Mouse (Mus musculus) embryonic stem cell, embryonic (primary cell): ENCODE data around the gene Hrg.
"Not testable (repeated sequence)": the region's sequence is repeated elsewhere in the genome, so short reads cannot be mapped to it uniquely, and the experiment has no call there.

ENCODE experiments used
- CTCF ChIA-PET, 4 experiments: fragments of 300-600 bp in 2 of 4; fragments of 350-600 bp in 2 of 4; sonication (Branson Sonifier 250); formaldehyde crosslinking; loops; one replicate each; lab custom pipeline; 2022; ENCODE audit warnings: inconsistent platforms in 2 of 4; lab: Charles Lee
- POLR2A ChIA-PET, 4 experiments: fragments of 300-600 bp in 2 of 4; fragments of 350-600 bp in 2 of 4; sonication (Branson Sonifier 250); formaldehyde crosslinking; loops; one replicate each; lab custom pipeline; 2022; ENCODE audit warnings: antibody characterized with exemption in 4 of 4, inconsistent platforms in 1 of 4; lab: Charles Lee

The Hrg gene

DNA sequence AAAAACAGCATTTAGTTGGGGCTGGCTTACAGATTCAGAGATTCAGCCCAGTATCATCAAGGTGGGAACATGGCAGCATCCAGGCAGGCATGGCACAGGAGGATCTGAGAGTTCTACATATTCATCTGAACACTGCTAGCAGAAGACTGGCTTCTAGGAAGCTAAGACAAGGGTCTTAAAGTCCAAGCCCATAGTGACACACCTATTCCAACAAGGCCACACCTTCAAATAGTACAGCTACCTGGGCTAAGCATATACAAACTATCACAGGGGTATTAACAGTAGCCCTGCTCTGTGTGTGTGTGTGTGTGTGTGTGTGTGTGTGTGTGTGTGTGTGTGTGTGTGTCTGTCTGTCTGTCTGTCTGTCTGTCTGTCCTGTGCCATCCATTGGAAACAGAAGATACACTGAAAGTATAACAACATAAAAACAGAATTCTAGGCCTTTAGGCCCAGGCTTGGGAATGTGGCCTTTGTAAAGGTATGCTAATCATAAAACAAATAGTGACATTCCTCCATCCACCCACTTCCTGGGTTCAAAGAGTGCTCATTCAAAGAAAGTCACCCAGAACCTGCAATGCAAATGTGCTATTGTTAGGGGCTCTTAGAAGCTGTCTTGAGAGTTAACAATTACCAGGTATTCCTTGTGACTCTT, 8.9 kb upstream of the Hrg start:
- POLR2A ChIA-PET = interaction anchor here (0.6 to 2.4 kb wide), 15 partner anchors 10 to 158 kb away, joined by 3 to 15 read pairs (median 5); partner anchors contain the start of genes Dnajb11 (in 1 of the 4), Fetub (in 1 of the 4) and Tbccd1 (in 1 of the 4)

DNA sequence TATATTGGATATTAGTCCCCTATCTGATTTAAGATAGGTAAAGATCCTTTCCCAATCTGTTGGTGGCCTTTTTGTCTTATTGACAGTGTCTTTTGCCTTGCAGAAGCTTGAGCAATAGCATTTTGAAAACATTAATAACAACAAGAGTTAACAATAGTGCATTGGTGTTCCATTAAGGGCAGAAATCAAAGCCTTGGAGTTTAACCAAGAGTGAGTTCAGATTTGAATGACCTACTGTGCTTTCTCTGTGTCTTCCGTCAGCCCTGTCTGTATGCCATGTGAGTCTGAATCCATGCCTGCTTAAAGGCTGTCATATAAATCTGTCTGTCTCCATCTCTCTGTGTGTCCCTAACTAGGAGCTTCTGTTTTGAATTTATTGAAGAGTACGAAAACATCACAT, 3.5 kb upstream of the Hrg start:
- CTCF ChIA-PET = no interaction called here
- POLR2A ChIA-PET = no interaction called here

More for the DNA sequence above, 8.9 kb upstream of the Hrg start:
- CTCF ChIA-PET = interaction anchor here in 2 of 4 experiments (0.6 to 0.7 kb wide), 2 partner anchors 207 to 297 kb away, joined by 3 read pairs; no protein-coding TSS in a partner anchor

DNA sequence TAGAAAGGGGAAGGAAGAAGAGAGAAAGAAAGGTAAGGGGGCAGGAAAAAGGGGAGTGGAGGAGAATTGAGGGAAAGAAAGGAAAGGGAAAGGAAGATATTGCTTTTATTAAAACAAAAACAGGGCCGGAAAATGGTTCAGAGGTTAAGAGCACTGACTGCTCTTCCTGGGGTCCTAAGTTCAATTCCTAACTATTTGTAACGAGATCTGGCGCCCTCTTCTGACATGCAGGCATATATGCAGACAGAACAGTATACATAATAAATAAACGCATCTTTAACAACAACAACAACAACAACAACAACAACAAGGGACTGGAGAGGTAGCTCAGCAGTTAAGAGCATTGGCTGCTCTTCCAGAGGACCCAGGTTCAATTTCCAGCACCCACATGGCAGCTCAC, 2.2 kb downstream of the Hrg start:
- ChIA-PET POLR2A (no interaction called here), CTCF (no interaction called here)

DNA sequence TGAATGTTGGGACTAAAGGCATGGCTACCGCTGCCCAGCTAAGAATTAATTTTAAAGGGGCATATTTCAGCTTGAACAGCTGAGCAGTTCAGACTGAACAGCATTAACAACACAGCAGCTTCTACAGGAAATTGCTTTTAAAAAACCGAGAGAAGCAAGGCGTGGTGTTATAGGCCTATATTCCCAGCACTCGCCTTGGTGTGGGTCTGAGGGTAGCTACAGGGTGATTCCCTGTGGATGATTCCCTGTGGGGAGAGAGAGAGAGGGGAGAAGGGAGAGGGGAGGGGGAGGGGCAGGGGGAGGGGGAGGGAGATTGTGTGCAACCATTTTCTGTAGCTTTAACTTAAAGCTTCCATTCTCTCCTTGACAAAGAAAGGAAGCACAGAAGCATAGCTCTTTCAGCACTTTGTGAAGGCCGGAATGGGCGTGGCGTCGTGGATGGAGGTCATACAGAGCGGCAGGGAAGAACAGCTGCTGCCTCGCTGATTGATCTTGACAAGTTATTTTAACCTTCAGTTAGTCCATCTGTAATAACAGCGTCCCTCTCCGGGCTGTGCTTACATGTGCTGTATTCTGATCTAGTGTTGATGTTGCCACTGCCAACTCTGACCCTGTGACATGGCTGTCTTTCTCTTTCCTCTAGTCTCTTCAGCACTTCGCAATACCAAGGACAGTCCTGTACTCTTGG, 4.7 kb downstream of the Hrg start:
- ChIA-PET CTCF (interaction anchor here in 2 of 4 experiments (0.6 to 1.5 kb wide), 6 partner anchors 90 to 654 kb away, joined by 3 to 5 read pairs (median 4); no protein-coding TSS in a partner anchor), POLR2A (interaction anchor here in 3 of 4 experiments (0.5 to 1.8 kb wide), 28 partner anchors 10 to 549 kb away, joined by 3 to 9 read pairs (median 3); partner anchors contain the start of gene Fetub (in 1 of the 3))

DNA sequence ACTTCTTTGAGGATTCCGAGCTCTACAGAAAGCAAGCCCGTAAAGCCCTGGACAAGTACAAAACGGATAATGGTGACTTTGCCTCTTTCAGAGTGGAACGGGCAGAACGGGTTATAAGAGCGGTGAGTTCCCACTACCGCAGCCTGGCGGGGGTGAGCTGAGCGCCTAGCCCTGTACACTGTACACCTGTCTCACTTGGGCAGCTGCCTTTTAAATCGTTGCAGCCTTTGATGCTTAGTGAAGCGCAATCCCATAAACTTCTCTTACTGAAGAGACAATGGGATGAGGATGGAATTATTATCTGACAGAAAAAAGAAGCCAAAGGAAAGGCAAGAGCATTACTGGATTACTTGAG, 5.2 kb downstream of the Hrg start:
- POLR2A ChIA-PET = interaction anchor here in 3 of 4 experiments (0.5 to 1.8 kb wide), 25 partner anchors 10 to 550 kb away, joined by 3 to 9 read pairs (median 3); partner anchors contain the start of gene Fetub (in 1 of the 3)
- CTCF ChIA-PET = interaction anchor here in 2 of 4 experiments (1.0 to 1.5 kb wide), 4 partner anchors 90 to 655 kb away, joined by 3 to 5 read pairs (median 4); no protein-coding TSS in a partner anchor

DNA sequence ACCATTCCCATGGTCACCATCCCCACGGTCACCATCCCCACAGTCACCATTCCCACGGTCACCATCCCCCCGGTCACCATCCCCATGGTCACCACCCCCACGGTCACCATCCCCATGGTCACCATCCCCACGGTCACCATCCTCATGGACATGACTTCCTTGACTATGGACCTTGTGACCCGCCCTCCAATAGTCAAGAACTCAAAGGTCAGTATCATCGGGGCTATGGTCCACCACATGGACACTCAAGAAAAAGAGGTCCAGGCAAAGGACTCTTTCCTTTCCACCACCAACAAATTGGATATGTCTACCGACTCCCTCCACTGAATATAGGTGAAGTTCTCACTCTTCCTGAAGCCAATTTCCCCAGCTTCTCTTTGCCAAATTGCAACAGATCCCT, 10.2 kb downstream of the Hrg start:
- CTCF ChIA-PET = no interaction called here
- POLR2A ChIA-PET = no interaction called here

DNA sequence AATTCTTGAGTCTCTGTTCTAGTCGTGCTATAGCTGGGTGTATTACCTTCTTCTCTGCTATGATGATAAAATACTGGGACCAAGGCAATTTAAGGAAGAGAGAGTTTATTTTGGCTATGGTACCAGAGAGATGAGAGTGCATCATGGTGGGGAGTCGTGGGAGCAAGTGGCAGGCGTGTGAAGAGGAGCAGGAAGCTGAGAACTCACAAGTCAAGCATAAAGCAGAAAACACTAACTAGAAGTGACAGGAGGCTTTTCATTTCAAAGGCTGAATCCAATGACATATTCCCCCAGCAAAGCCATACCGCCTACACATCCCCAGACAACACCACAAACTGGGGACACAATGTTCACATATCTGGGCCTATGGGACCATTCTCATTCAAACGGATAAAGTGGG, 11.4 kb downstream of the Hrg start:
- ChIA-PET CTCF (no interaction called here), POLR2A (no interaction called here)

DNA sequence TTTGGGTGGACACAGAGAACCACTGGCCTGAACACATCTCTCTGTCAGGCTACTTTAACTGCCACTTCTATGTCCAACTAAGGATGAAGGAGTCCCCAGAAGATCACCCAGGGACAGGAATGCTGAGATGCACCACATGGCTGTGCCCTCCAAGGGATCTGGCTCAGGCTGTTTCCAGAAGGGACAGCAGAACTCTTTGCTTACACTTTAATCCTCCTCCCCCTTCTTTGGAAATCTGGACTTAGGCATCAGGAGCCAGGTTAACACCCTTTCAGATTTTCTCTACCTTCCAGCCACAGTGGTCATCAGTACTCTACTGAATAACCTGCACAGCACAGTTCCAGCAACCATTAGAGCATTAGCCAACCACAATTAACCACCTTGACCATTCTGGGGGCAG, 12.4 kb downstream of the Hrg start:
- ChIA-PET CTCF (no interaction called here), POLR2A (interaction anchor here in 1 of 4 experiments (0.9 kb wide), 1 partner anchor 697 kb away, joined by 3 read pairs; the partner anchor contains the start of gene Tra2b)

DNA sequence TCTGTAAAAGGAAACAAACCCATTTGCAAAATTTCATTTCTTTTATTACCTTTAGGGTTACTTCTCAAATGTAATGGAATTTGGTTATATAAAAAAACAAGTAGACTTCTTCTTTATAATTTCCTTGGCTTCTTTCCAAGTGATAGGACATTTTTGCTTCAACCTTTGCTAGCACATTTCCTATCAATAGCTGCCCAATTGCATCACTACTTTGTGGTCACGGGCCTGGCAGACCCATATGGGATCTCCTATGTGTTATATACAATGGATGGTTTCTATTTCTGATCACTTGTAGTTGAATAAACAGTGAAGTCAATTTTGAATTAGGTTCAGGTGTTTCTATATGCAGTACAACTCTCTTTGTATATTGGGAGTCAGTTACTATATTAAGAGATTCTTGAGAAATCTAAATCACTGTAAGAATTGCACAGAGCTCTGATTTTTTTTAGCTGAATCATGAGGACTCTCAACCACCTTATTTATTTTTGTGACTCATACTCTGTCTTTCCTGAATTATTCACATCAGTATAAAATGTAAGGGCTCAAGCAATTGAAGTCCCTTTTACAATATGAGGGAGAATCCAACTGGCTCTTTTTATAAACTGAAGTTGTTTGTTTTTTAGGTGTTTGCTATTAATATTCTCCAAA, 16.6 kb downstream of the Hrg start:
- CTCF ChIA-PET = no interaction called here
- POLR2A ChIA-PET = no interaction called here

DNA sequence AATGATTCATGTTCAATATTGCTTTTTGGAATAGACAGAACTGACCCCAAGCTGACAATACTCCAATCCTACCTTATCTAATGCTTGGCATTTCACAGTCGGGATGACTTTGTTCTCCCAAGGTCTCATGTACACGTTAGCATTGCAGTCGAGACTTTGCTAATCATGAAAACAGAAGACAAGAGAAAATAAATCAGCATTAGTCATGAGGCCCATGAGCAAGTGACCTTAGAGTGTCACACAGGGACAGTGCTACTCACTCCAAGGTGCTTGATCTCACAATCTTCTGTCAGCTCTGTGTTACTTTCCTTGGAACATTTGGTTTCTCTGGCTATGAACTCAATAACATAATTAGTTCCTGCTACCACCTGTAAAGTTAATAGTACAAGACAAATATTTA, 46.1 kb downstream of the Hrg start:
- CTCF ChIA-PET = not testable (repeated sequence)

More for the DNA sequence above, 46.1 kb downstream of the Hrg start:
- POLR2A ChIA-PET = not testable (repeated sequence)
